Mouse (Mus musculus): ENCODE data around the gene Zc2hc1c.

Zc2hc1c gene

DNA sequence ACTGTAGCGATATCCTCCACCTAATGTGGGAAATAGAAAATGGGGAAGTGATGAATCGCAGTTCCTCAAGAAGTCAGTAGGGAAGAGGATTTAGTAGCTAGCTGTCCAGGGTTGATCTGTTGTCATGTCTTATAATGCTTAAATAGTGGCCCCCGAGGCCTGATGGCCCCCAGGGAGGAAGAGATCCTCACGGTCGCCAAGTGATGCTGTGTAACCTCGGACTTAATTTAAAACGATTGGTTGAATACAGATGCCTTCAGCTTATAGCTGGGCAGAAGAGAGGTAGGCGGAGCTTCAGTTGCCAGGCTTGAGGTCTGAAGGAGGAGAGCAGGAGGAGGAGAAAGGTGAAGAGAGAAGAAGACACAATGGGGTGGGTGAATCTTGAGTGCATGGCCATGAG lies 4.1 kb upstream of the Zc2hc1c start:
- WGBS: 70% methylated on average over 8 of the region's 8 CpGs

DNA sequence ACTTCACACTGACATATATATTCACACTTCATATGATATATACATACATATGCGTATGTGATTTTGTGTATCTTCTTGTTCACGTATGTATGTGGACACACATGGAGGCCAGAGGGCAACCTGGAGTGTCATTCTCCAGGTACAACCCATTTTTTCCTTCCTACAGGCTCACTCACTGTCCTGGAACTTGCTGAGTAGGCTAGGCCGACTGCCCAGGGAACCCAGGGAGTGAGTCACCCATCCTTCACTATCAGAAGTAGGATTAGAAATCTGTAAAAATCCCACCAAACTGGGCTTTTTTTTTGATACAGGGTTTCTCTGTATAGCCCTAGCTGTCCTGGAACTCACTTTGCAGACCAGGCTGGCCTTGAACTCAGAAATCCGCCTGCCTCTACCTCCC lies 3.4 kb upstream of the Zc2hc1c start:
- 92% methylated on average over 4 of the region's 4 CpGs for WGBS

DNA sequence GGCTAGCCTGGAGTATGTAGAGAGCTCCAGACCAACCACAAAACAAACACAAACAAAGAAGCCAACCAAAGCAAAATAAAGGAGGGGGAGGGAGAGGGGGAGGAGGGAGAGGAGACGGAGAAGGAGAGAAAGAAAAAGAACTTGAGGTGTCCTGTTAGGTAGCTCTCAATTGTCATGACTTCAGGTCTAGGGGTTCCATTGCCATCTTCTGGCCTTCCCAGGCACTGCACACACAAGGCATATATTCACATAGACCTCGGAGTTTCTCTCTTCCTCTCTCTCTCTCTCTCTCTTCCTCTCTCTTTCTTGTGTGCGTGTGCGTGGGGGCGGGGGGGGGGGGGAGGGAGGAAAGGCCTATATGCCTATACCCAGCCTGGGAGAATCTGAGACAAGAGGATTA lies 1.4 kb upstream of the Zc2hc1c start:
- WGBS: 36% methylated on average over 4 of the region's 5 CpGs

DNA sequence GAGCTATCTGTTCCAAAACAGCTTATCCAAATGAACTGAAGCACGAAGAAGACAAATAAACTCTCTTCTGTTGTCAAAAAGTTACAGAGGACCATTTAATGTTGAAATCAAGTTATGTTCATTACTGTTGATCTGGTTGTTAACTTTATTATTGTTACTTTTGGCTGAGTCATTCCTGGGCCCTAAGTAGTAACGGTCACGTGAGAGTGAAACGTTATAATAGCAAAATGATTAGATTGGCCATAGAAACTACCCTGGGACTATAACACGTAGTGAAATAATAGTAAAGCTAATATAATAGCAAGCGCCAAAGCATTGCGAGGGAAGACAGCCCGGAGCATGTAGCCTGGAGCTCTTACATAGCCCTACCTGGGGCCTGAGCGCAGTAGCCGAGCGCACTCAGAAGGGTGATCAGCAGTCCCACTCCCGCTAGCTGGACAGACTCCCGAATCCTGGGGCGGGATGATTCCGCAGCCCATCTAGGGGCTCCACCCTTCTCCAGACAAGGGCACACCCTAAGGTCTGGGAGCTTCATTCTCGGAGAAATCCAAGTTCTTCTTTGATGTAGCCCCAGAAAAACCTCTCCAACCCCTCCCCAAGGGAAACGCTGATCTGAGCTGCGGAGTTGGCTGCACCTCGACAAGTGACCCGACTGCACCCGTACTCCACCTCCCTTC lies 444 bp upstream of the Zc2hc1c start, which contains the start of gene Acyp1:
Acyp1 (minus strand) TSS at position 630 of the 677 bp plus-strand sequence.
- 12% methylated on average over 21 of the region's 21 CpGs for WGBS

DNA sequence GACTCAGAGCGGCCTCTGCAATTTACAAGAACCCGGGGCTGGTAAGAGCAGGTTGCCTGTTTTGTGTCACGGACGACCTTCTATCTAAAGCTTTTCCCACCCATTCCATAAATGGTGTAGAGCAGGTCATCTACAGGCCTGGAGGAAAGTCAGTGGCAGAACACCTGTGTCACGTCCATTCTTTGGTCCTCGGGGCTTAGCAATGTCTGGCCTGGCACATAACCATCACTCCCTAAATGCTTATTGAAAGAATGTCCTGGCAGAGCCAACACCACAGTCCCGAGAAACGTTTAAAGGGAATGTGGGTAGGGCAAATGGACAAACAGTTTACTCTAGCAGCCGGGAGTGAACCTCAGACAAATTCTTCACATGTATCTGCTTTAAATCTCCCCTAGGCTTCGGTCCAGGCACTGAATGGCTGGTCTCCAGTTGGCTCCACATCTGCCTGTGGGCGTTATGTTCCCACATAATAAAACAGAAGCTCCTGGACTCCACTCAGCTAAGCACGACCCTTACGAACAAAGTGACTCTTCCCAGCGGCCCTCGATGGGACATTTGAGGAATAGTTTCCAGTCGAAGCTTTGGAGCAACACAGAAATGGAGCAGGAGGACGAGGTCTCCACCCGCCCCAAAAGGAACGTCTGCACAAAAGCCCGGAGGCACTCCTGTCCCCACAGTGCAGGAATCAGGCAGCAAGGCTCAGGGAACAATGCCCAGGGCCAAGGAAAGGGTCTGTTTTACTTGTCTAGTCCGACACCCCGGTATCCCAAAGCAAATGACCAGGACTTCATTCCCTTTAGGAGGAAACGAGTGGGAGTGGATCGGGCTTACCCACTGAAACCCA lies 988 bp downstream of the Zc2hc1c start:
- WGBS: 52% methylated on average over 24 of the region's 24 CpGs

DNA sequence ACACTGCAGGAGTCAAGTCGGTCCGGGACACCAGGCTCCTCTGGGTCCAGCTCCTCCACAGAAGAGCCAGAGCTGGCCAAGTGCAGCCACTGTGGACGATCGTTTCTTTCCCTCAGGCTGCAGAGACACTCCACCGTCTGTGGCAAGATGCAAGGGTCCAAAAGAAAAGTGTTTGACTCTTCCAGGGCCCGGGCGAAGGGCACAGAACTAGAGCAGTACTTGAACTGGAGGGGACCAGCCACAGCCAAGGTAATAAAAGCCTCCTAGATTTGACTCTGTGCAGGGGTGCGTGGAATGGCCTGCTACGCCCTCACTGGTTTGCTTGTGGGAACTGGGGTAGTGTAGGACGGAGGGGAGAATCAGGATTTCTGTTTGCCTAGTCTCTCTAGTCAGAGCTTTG lies 2.2 kb downstream of the Zc2hc1c start:
- WGBS: 83% methylated on average over 10 of the region's 10 CpGs

DNA sequence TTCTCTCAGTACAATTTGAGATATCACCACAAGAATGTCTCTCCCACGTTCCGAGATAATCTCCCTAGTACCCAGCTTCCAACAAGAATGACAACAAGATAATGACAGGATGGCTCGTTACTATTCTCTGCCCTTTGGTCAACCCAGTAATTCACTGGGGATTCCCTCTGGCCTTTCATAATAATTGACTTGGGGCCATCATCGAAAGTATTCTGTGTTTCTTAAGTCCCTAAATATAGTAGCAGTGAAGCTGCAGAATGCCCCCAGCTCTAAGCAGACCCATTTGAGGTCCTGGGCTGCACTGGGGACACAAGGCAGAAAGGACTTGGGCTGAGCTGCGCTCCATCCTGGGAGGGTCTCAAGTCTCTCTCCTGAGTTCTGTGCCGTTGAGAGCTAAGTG lies 3.9 kb downstream of the Zc2hc1c start:
- WGBS: 80% methylated on average over 6 of the region's 6 CpGs

DNA sequence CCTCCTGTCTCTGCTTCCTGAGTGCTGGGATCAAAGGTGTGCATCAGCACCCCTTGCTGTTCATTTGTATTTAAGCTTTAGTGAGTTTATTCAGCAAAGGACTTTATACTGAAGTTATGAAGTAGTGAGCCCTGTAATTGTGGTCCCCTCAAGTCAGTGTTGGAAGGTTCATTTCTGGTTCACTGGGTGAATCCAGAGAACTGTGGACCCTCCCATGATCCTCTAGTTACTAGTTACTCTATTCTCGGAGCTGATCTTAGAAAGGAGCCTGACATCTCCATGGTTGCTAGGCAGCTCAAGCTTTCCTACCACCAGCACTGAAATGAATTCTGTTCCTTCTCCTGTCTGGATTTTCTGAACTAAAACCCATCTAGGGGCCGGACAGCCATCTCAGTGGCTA lies 7.1 kb downstream of the Zc2hc1c start:
- 76% methylated on average over 2 of the region's 2 CpGs for WGBS

DNA sequence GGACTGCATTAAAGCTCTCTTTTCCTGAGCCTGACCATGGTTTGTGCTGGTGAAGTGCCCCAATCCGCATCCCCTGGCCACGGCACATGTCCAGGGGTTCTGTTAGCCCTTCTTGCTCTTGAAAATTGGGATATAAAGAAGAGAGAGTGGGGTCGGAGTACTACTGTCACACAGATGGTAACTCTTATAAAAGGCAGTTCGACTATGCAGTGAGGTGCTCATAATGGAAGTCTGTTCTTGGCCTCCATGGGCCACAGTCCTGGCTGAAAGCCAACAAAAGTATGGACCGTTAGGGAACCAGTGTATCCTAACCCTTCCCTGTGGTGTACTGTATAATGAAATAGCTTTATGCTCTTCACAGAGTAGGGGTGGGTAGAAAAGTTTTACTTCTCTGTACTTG lies 8.5 kb downstream of the Zc2hc1c start:
- WGBS: 73% methylated on average over 5 of the region's 5 CpGs

DNA sequence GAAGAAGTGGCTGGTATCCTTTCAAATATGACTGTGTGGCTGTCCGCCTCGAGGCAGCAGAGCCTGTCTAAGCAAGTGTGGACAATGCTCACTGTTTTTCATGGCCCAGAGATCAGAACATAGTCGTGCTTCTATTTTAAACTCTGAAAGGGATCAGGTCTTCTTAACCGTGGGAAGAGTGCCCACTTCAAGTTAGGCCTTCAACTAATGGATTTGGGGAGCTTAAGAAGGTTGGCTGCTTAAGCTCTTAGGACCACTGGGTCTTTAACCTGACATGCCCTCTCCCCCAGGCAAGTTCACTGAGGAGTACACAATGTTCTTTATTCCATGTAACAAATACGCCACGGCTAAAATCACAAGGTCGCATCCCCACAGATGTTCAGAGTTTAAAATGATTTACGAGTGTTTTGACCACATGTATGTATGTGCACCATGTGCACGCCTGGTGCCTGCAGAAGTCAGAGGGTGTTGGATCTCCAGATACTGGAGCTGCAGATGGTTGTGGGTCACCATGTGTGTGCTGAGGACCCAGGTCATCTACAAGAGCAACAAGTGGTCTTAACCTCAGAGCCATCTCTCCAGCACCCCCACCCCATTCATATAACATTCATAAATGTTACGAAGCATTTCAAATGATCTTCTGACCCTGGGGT lies 9.1 kb downstream of the Zc2hc1c start:
- 76% methylated on average over 10 of the region's 10 CpGs for WGBS

DNA sequence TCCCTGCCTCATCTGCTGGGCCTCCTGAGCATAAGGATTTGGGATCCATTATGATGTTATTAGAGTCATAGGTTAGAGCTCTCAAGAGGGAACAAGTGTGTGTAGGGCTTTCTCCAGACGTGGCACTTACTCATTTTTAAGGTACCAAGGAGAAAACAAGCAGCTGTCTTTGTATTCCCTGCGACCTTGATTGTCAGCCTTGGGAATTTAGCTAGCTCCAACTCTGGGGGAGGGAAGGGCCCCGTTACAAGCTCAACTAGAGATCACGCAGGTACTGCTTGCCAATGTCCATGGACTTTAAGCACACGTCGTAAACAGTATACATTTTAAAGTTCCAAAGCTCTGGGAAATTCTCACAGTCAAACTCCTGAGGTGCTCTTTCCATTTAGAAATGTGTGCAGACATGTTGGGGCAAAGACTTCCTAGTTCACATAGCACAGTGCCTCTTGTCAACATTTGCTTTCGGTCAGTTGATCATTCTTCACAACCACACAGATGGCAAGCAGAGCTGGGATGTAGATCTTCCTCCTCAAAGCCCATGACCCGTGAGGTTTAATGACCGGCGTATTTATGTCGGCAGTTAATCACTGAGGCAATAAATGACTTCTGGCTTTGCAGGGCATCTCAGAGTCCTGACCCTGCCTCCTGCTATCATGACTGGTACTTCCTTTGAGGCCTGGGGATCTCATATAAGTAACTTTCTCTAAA lies 9.9 kb downstream of the Zc2hc1c start:
- WGBS: 88% methylated on average over 11 of the region's 11 CpGs

DNA sequence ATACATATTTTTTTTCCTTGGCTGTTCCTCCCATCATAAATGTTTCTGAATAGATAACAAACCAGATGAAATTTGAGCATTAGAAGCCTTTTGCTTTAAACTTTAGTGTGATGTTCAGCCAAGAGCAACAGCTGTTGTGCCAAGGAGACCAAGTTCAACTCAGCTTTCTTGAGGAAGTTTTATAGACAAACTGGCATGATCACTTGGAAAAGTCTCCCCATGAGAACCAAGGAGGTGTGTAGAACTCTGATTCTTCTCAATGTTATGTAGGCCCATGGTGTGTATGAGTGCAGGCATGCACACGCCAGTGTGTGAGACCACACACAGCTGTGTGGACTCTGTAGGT lies 10.4 kb downstream of the Zc2hc1c start:
- 70% methylated on average over 1 of the region's 1 CpGs for WGBS

DNA sequence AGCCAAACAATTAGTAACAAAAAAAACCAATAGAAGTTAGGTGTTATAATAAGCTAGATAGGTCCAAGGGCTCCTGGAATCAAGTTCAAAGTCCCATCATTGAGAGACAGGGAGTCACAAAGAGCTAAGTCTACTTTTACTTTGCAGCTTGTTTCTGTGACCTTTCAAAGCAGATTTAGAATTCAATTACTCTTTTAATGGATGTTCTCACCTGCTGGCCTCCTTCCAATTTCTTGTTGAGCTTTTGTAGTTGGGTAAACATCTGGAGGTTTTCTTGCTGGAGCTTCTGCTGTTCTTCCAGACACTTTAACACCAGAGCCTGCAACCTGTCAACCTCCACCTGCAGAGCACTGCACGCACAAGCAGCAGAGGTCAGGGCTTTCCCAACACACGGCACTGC lies 14.9 kb downstream of the Zc2hc1c start:
- 94% methylated on average over 2 of the region's 2 CpGs for WGBS

DNA sequence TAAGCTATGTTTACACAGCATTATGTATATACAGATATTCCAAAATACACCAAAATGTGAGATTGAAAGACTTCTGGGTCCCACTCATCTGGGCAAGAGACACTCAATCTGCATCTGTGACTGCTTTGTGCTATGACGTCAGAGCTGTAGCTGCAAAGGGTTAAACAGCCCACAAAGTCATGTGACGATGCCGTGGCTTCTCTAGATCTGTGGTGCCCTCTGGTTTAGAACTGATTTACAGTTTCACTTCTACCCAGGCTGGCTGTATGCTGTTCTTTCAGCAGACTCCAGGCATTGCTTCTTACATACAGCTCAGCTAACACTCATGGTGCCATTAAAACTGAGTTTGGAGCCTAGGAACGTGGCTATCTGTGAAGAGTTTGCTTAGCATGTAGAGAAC lies 16.3 kb downstream of the Zc2hc1c start:
- 56% methylated on average over 4 of the region's 4 CpGs for WGBS

DNA sequence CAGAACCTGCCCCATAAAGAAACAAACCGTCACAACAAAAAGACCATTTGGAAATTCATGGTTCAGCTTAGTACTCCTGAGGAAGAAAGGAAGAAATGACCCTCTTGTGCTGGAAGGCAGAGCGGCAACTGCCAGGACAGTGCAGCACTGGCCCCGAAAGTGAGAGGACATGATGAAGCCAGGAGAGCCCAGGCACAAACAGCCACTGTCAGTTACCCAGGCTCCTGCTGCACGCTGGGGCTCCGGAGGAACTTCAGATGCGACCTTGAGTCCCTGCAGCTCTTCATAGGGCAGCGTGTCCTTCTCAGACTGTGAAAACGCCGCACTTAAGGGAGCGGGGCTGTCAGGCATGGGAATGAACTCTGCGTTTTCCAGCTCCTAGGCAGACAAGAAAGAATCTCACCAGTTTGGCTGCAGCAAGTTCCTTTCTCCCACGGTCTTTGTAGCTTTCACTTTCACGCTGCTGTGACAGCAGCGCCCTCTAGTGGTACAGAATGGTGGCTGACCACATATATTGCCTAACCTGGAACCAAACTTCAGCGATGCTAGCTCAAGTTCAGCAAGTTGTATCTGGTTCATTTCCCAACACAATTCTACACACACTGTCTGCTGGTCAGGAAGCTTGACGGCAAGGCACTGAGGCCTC lies 17.0 kb downstream of the Zc2hc1c start:
- WGBS: 24% methylated on average over 16 of the region's 16 CpGs

DNA sequence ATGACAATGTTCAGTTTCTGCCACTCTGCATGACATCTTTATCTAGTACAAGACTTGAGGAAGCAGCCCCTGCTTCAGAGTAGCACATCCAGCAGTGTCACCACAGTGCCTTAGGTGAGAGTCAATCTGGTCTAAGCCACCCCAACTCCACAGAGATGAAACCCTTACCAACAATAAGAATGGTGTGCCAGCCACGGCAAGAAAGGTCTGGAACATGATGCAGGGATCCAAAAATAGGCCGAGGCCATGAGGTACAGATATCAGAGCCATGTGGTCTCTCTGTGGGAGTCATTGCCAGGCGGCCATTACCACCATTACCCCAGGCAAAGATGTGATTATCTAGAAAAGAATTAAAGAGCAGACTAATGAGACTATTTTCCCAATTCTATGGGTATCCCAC lies 20.3 kb downstream of the Zc2hc1c start:
- 47% methylated on average over 3 of the region's 3 CpGs for WGBS

DNA sequence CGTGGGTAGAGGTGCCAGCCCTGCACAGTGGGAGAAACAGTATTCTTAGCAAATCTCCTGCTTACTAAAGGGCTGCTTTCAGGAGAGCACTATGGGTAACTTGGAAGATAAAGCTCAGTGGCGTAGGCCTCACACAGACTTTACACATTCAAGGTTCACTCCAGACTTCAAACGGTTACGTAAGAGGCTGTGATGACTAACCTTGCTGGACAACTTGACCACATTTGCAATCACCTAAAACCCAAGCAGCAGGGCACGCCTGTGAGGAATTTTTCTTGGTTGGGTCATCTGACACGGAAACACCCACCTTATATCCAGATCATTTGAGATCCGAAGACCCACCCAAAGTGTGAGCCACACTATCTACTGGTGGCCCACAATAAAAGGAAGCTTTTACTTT lies 41.8 kb downstream of the Zc2hc1c start:
- WGBS: 84% methylated on average over 7 of the region's 7 CpGs

DNA sequence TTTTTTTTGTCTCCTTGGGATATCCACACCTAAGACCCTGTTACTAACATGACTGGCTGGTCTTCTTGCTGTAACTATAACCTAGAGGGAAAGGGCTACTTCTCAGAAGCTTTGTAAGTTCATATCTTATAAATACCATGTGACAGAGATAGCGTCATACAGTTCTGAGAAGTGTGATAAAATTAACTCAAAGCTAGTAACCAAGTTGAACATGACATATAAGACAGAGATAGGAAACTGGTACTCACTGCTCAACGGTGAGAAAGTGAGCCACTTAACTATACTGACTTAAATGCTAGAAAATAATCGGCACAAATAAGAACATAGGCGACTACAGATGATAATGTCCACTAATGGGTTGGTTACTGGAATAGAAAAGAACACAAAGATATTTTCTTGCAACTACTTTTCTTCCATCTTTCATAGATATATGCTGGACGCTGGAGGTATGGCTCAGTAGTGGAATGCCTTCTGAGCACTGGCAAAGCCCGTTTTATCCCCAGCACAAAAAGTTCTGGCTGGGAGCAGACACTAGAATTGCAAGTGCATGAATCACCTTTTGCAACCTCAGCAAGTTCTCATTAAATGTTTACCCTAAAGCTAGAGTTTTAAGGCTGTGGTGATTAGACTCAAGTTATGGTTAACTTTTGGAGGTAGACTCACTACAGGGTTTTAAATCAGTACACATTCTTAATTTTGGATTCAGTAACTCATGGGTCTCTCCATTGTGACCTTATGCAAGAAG lies 49.3 kb downstream of the Zc2hc1c start:
- 76% methylated on average over 6 of the region's 6 CpGs for WGBS

DNA sequence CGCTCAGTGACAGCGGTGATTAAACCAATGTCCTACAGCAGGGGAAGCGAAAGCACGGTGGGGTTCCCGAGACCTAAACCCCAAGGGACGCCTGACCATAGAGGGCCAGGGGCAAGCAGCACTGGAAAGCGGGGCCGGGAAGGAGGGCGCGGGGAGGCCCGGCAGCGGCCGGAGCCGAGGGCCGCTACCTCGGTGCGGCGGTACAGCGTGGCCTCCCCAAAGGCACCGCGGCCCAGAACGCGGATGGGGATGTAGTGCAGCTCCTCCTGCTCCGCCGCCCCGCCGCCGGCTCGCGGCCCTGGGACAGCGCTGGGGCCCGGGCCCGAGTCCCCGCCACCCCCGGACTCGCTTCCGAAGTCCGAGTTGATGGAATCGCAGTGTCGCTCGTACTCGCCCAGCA lies 50.4 kb downstream of the Zc2hc1c start:
- under 1% methylated on average over 42 of the region's 42 CpGs for WGBS

DNA sequence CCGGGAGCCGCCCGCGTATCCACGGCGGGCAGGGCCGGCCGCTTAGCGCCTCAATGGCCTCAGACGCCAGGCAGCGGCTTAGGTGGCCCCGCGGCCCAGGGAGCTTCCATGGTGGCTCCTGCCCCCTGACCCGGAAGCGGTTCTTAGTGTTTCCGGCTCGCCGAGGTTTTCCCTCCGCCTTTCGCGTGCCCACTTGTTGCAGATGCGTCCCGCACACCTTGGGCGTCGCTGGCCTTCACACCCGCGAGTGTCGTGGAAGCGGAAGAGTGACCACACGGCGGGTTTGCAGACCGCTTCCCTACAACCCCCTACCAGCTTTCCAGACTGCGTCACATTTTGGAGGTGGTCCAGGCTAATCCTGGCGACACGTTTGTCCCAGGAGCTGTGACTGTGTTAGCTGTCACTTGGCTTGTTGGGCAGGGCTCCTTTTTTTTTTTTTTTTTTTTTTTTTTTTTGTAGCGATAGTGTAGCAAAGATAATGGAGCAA lies 50.9 kb downstream of the Zc2hc1c start, which contains the start of gene Nek9:
Nek9 (minus strand) TSS at position 120 of the 487 bp plus-strand sequence.
- WGBS: under 1% methylated on average over 36 of the region's 36 CpGs

DNA sequence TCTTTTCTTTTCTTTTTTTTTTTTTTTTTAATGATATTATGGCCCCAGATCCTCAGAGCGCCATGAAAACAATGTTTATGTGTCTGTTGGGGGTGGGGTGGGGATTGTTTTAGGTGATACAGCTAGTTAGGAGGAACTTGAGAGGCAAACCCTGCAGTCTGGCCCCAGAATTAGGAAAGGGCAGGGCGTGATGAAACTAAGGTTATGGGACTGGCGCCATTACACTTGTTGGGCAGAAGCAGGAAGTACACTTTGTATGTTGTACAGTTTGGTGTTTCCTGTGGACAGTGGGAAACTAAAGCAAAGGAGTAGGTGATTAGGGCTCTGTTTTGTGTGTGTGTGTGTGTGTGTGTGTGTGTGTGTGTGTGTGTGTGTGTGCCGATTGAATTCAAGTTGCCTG lies 51.6 kb downstream of the Zc2hc1c start:
- 29% methylated on average over 4 of the region's 4 CpGs for WGBS
